Mouse (Mus musculus): ENCODE results near the gene Serpina3b.
"Not testable (repeated sequence)": the region's sequence is repeated elsewhere in the genome, so short reads cannot be mapped to it uniquely, and the experiment has no call there.

Gene Serpina3b

DNA sequence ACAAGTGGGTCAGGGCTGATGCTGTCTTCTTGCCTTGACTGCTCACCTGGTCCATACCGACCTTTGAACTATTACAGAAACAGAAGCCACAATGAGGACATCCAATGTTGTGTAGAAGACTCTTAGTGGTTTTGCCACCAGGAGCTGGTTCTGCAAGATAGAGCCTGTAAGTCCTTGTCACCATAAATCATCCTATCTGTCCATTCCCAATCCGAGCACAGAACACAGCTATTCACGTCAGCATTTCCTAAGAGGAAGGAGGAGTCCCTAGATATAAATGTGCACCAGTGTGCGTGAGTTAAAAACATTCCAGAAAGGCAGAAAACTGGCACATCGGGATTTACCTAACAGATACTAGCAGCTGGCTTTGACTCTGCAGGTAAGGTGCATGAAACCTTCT, at the start of gene Serpina3b:
TSS of gene Serpina3b (plus strand) at position 301 of the 400 bp plus-strand sequence.
- no peak for DNase-seq

DNA sequence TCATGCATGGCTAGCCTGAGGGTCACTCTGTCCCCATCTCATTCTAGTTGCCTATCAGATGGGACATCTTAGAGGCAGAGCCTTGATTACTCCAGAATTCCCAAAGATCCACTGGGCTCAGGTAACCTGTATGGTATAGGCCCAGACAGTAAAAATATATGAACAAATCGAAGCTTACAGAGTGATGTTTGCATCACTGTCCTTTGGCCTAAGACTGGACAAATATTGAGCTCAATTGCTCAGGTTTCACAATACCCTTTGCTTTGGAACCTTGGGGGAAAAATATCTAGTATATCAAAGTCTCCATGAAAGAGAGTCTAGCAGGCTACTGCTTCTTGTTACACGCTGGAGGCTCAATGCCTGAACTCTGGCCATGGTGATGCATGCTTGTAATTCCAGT, 37.7 kb upstream of the Serpina3b start:
- no peak for DNase-seq

DNA sequence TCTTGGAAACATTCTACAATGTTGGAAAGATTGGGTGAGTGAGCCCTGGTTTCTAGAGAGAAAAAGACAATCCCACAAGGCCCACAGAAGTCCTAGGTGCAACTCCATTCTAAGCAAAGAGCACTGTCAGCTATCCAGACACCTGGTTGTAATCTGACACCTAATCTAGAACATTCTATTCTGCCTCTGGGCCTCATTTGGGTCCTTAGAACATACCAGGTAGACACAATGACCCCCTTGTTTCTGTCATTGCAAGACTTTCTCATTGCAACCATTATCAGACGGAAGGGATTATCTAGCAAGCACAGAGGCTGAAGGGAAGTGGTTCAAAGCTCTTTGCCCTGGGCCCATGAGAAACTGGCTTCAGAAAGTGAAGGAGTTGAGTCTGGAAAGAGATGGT, 36.5 kb upstream of the Serpina3b start:
- DNase-seq, result no peak

DNA sequence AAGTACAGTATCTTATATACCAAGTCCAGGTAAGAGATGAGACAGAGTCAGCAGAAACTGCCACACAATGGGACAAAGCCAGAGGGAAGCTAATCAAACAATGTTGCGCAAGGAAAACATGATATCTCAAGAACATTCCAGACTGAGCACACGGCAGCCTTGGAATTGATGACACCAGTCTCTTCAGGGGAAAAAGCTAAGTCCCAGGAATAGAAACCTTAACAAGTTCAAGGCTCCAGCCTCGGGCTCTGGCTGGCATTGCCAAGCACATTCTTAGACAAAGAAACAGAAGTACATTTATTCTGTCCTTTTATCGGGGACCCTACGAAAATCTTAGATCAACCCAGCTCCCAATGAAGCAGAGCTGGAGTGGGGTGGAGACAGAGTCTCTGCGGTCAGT, 27.0 kb upstream of the Serpina3b start, which contains the start of gene Serpina5:
TSS of gene Serpina5 (plus strand) at position 346 of the 400 bp plus-strand sequence.
- no peak for DNase-seq

DNA sequence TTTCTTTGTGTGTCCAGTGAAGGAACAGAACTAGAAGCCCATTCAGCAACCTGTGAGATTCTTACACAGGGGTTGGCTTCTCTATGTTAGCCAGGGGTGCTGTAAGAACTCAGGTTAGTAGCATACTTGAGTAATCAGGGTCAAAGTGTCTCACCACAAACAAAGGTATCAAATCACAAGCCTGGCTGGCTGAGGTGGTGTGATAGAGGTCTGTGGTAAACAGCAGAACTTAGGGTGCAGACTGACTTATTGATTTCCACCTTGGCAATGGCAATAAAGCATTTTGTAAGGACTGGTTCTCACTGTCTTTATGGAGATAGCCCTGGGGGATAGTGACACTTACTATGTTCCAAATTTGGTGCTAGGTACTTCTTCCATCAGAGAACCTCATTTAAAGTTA, 21.9 kb upstream of the Serpina3b start:
- no peak for DNase-seq

DNA sequence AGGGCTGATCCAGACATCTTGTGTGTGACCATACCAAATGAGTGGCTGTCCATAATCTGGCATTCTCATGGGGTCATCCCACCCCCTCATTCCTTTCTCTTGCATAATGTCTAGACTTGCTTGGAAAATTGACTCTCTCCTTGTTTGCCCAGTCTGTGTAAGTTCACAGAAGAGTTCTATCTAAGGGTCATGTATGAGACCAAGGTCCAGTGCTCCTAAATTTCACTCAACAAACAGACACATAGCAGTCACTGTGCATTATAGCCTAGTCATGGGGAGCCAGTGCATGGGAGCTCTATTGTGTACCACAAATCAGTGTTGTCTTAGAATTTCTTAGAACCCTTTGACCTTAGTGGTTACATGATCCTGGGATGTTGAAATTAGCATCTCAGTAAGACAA, 20.9 kb upstream of the Serpina3b start:
- DNase-seq, result no peak

DNA sequence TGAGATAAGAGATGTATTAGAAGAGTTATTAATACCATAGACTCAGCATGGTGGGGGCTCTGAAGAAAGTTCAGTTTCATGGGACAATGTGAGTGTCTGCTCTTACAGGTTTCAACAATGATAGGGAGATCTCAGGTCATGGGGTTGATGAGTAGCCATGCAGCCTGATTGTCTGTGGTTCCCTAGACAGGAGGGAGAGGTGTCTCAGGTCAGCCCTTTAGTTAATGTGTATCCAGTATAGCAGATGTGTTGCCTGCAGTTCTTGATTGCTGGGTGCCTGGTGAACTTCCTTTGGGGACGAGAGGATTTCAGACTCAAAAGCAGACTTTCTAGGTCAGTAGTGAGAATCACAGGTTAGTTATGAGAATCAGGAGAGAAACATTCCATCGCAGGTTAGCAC, 19.3 kb upstream of the Serpina3b start:
- DNase-seq, result no peak

DNA sequence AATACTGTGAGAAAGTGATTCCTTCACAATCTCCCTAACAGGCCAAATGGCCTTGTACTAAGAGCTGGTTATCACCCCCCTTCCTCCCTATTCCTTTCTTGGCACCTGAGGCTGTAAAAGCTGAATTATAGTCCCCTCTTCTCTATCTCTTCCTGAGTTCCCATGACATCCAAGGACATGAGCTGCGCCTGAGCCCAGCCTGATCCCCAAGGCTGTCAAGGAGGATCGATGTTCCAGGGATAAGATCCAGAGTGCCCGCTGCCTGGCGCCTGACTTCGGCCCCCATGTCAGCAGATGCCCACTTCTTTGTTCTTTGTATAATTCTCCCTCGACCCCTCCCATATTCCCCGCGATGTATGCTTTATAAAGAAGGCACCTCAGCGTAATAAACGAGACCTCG, 15.5 kb upstream of the Serpina3b start, which contains the start of gene Serpina3a:
TSS of gene Serpina3a (plus strand) at position 392 of the 400 bp plus-strand sequence.
- not testable (repeated sequence) for DNase-seq

DNA sequence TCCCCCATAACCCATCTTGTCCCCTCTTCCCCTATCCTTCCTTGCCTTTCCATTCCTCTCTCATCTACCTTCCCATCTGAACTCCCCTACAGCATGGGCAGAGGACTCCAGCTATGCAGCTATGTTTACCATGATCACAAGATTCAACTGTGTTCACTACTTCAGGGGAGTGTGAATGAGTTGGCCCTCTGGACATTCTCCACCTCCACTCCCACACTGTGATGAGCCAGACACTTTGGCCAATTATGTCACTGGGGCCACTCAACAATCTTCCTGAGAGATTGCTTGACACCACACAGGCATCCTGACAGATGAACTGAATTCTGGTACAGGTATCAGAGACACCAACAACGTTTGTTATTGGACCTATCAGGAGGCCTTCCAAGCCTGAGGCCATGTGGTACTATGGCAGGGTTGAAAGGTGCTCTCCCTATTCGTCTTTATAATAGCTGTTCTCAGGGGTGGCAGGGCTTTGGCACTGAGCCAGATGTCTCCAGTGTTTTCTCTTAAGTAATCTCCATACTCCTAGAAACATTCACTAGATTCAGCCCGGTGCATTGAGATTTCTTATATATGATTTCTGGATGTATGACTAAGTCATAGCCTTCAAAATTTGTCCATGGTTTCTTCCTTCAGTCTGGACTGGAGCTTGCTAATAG, 12.7 kb upstream of the Serpina3b start:
- no peak for DNase-seq

DNA sequence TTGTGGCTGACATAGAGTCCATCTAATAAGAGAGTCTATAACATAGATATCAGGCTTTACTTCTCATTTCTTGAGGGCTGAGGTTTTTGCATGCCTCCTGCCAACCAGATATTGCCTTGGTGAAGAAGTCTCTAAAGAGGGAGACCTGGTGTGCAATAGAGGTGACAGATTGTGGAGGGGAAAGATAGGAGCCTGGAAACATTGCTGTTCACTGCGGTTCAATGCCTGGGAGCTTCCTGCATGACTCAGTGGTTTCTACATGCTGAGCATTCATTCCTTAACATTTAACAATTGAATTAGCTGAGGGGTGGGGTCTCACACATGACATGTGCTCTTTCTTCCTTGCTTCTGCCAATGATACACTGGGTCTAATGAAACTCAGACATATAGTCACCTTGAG, 4.7 kb upstream of the Serpina3b start:
- no peak for DNase-seq

DNA sequence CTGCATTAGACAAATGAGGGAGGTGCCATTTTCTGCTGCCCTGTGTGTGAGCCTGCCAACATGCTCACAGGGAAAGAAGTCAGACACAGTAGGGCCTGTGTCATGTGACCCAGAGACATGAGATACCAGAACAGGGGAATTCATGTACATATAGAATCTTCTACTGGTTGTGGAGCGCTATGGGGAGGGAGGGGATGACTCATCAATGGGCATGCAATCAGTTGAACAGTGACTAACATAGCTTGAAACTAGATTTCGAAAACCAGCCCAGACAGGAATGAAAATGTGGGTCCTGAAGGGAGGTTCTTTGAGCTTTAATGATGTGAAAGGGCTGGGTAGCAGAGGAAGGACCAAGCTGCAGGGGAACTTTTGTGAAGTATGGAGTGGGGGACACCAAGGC, 3.8 kb upstream of the Serpina3b start:
- no peak for DNase-seq

DNA sequence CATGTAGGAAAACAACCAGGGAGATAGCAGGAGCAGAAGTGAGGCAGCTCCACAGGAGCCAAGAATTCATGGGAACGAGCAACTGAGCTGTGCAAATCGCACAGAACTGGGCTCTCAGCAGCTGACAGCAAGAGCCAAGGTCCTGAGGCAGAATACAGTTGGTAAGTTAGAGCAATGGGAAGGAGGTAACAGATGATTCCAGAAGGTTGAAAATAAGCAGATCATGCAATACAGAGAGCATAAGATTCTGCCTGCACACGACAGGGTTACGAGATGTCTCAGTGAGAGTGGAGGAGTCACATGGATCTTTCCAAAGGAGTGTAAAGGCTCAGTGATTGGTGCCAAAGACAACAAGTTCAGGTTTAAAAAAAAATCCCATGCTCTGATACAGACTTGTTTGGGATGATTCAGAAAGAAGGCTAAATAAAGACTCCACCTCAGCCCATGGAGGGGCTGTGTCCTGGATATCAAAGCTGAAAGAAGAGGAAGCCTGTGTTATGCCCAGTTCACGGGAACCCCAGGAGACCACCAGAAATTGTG, 2.7 kb upstream of the Serpina3b start:
- no peak for DNase-seq

DNA sequence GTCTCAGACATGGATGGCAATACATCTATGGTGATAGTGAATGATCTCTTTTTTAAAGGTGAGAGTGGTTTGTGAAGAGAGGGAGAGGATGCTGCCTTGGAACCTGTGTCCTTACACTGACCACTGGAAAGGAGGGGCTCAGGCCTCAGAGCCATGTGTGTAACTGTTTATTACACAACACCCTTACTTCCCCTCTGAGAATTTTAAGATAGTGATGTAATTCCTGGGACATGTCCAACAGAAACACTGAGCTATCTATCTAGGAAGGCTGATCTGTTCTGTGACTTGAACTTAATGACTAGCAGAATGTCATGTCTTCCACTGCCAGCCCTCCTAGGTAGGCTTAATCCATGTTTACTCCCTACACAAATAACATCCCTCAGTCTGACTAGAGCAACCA, 3.2 kb downstream of the Serpina3b start:
- no peak for DNase-seq

DNA sequence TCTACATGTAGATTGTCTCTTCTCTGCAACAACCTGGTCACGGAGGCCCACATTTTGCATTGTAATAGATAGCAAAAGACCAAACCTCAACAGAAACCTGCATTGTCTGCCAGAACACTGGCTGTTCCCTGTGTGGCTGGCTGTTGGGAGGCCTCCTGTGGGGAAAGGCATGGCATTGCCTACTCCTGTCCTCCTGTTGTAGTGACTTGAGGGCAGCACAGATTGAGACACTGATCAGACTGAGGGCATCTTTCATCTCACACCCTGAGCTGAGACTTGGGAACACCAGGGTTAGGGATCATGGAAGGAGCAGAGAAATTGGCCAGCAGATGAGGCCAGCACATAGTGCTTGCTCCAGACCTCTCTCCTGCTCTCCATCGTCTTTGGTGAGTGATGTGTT, 10.4 kb downstream of the Serpina3b start:
- no peak for DNase-seq

DNA sequence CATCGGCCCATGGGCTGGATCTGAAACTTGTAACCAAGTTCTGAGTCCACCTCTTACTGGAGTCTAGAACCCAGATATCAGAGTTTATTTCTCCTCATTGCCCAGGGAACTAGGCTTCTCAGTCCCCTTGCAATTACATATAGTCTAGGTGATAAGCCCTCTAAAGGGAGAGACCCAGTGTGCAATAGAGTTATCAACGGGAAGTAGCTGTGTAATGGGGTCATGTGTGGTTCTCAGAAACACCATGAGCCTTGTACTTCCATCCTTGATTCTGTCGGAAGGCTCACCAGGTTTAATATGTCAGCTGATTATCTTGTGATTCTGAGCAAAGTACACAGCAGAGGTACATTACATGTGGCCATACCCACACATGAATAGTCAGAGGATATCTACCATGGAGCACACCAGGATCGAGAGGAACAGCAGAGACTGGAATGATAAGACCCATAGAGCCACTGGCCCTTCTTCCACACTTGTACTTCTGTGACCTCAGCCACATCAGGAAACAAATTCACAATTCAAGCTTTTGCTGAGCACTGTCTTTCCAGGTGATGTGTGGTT, 12.8 kb downstream of the Serpina3b start:
- DNase-seq, result no peak

DNA sequence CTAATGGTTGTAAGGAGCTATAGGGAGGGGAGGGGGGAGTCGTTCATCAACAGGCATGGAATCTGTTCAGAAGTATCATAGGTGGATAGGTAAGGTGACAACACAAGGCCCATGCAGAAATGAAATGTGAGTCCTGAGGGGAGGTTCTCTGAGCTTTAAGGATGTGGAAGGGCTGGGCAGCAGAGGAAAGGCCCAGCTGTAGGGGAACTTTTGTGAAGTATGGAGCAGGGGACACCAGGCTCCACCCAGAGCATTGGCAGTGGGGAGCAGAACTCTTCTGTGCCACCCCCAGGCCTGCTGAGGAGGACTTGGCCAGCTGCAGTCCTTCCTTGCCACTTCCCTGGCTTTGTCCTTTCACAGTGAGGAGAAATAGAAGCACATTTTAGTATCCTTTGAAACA, 13.7 kb downstream of the Serpina3b start:
- no peak for DNase-seq

DNA sequence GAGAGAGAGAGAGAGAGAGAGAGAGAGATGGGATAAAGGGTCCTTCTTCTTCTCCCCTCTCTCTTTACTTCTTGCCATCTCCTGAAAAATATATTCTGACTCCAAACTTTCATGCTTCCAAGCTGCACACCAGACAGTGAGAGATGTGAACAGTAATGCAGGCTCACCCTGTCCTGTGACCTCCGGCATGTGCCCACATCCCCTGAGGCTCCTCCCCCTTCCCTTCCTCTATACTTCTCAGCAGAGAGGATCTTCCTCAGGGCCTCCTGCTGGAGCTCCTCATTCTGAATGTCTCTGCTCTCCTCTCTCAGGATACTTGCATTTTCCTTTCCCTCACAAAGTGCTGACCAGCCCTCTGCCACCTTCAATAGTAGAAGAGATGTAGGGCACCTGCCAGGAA, 14.6 kb downstream of the Serpina3b start:
- DNase-seq, result no peak

DNA sequence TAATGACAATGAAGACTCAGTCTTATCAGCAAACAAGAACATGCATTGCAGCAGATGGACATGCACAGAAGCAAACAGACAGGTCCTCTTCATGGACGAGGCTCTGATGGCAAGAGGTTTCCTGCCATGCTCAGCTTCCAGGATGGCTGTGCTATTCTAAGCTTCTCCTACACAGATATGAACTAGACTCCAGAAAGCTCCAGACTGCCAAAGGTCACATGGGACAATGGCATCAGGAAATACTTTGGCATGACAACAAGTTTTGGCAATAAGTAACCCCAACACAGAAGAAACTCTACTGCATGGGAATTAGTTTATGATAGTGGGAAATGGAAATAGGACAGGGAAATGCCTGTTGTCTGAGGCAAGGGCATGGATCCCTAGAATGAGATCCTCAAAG, 15.5 kb downstream of the Serpina3b start:
- DNase-seq, result no peak

DNA sequence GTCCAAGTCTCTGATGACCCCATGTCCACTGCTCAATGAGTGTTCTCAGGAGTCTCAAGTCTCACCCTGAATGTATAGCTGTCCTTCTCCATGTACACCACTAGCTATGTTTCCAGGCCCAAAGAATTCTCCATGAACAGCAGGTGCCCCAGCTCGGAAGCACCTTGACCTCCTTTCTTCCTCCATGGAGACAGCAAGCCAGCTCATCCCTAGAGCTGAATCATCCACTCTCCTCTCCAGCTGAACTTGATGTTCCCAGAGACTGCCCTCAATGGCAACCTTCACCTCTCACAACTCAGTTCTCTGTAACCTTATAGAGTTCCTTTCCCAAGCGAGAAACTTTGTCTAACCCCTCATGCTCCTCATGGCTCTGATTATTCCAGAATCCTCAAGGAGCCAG, 17.8 kb downstream of the Serpina3b start:
- no peak for DNase-seq

DNA sequence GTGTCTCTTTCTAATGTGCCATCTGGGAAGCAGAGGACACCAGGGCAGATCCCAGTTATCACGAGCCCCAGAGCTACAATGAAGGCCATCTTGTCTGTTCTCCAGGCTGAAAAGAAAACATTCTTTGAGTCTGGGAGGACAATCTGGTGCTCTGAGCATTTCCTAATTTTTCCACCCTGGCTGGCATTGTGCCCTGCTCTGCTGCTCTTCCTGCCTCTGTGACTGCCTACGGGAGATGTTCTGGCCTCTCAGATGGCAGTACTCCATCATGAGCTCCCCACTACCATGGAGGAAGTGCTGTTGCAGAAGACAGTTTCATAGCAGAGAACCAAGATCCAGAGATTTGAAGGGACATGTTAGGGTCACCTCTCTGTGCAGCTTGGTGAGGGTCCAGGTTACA, 24.2 kb downstream of the Serpina3b start:
- no peak for DNase-seq

DNA sequence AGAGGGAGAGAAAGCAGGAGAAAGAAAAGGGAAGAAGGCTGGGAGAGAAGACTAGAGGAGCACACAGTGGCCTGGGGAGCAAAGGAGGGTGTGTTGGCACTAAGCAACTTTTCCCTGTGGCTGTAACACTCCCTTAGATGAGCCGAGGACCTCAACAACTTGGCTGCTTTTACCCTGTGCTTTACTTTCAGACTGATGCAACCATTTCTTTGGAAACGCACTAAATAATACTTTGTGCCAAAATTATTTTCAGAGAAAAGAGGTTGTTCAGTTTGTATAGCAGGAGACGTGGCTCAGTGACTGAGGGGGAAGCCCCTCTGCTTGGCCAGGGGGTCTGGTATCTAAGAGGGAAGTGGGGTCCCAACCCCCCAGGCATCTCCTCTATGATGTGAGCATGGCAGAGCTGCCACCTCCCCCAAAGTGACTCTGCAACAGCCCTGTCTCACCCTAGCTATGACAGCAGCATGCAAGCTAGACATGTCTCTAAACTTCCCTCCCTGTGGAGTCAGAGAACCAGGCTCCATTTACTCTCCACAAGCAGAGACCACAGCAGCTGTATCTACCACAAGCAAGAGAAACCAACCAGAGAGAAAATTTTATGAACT, 25.3 kb downstream of the Serpina3b start:
- DNase-seq, result no peak

DNA sequence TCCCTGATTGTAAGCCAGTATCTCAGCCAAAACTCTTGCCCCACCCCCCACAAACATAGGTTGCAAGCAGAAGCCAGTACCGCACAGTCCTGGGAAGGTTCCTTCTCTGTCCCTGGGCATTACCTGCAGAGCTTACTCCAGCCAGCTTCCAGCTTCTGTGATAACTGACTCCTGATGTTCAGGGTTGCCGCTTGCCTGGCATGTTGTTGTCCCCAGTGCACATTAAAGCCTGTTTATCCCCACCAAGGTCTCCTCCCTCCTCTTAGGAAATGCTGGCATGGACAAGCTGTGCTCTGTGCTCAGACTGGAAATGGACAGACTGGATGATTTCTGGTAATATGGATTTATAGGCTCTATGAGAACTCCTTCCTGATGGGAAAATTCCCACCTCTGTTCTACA, 25.9 kb downstream of the Serpina3b start, which contains the start of gene Serpina3c:
TSS of gene Serpina3c (minus strand) at position 215 of the 400 bp plus-strand sequence.
- no peak for DNase-seq

DNA sequence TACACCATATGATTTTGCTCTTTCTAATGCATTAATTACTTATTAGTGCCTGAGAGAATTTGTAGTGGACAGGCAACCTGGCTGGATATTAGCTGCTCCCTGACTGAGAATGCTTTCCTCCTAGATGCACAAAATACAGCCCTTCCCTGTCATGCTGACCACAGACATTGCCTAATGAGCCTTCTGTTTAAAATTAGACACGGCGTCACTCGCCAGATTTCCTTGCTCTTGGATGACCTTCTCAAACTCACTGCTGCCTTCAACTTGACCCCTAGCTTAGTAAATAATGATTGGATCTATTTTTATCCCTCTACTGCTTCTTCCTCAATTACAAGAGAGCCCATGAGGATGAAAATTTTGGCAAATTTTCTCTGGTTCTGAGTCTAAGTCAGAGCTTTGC, 47.0 kb downstream of the Serpina3b start:
- DNase-seq, result no peak

DNA sequence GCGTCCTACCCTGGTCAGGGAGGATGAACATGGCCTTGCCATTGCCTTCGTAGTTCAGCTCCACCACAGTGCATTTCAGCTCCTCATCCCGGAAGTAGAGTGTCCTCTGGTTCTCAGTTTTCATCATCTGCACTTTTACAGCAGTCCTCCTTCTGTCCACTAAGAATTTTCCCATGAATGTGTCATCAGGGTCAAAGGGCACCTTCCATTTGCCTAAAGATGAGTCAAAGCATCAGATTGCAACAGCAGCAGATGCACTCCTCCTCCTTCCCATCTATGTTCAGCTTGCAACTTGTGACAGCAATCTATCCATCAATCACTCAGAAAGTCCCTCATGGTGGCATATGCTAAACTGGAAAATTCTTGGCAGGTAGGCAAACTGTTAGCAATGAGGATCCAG, 47.8 kb downstream of the Serpina3b start:
- DNase-seq, result no peak
